Mouse (Mus musculus): ENCODE measurements around the gene Btnl6. TPM values are rescaled to one million over a fixed set of nuclear protein-coding genes. Genes with fewer than 3 reads are reported as not detected.
"Not testable (repeated sequence)": the region's sequence is repeated elsewhere in the genome, so short reads cannot be mapped to it uniquely, and the experiment has no call there.

Btnl6 gene
- polyA plus RNA-seq, 1 experiment from 2014 or later: not detected

GRCm38 (mm10) chr17:34549156-34549555 lies 32.0 kb upstream of the Btnl6 start:
- Histone ChIP-seq H3K4me1 (no peaks in the 10 kb centered on the region), H3K4me2 (replicated peaks) (no peak overlapping the region), H3K36me3 (no peaks in the 10 kb centered on the region), H3K4me3 (no peak overlapping the region), H3K27me3 (no peaks in the 10 kb centered on the region), H3K9ac (no peak overlapping the region), H3K9me3 (replicated peaks) (no peaks in the 10 kb centered on the region), H3K27ac (no peak overlapping the region)
- ATAC-seq (ENCODE audit: low FRiP score): no peak
- 93% methylated on average over 3 of the region's 3 CpGs for WGBS

- H3K4me3 ChIP-seq: no peak overlapping the region
- WGBS: 96% methylated on average over 4 of the region's 4 CpGs
- H3K27me3 ChIP-seq: no peaks in the 10 kb centered on the region
These were observed 30.4 kb upstream of the Btnl6 start for GRCm38 (mm10) chr17:34547601-34548000.

GRCm38 (mm10) chr17:34546797-34547196 lies 29.6 kb upstream of the Btnl6 start:
- Histone ChIP-seq H3K4me3 (no peak overlapping the region), H3K27ac (no peak overlapping the region), H3K27me3 (no peaks in the 10 kb centered on the region), H3K9me3 (replicated peaks) (no peaks in the 10 kb centered on the region), H3K4me2 (replicated peaks) (no peak overlapping the region), H3K9ac (no peak overlapping the region), H3K4me1 (no peaks in the 10 kb centered on the region), H3K36me3 (no peaks in the 10 kb centered on the region)
- no peak for ATAC-seq (ENCODE audit: low FRiP score)
- 84% methylated on average over 1 of the region's 1 CpGs for WGBS

More at GRCm38 (mm10) chr17:34547601-34548000, 30.4 kb upstream of the Btnl6 start:
- H3K9ac ChIP-seq: no peak overlapping the region
- no peak overlapping the region for H3K27ac ChIP-seq
- H3K4me2 ChIP-seq (replicated peaks): no peak overlapping the region
- no peak for ATAC-seq (ENCODE audit: low FRiP score)
- no peaks in the 10 kb centered on the region for H3K4me1 ChIP-seq
- no peaks in the 10 kb centered on the region for H3K36me3 ChIP-seq
- no peaks in the 10 kb centered on the region for H3K9me3 ChIP-seq (replicated peaks)

- not testable (repeated sequence) for H3K4me2 ChIP-seq (replicated peaks); H3K36me3 ChIP-seq; H3K9me3 ChIP-seq (replicated peaks); ATAC-seq (ENCODE audit: low FRiP score); H3K27me3 ChIP-seq; H3K27ac ChIP-seq; H3K4me1 ChIP-seq; H3K9ac ChIP-seq; H3K4me3 ChIP-seq
- 92% methylated on average over 13 of the region's 13 CpGs for WGBS
These were observed 26.4 kb upstream of the Btnl6 start for GRCm38 (mm10) chr17:34543567-34543966.

GRCm38 (mm10) chr17:34532671-34533070 lies 15.5 kb upstream of the Btnl6 start:
- Histone ChIP-seq H3K27me3 (no peaks in the 10 kb centered on the region), H3K4me3 (no peak overlapping the region), H3K4me2 (replicated peaks) (no peak overlapping the region), H3K27ac (no peak overlapping the region), H3K4me1 (no peaks in the 10 kb centered on the region), H3K36me3 (no peaks in the 10 kb centered on the region), H3K9me3 (replicated peaks) (no peaks in the 10 kb centered on the region), H3K9ac (no peak overlapping the region)
- 79% methylated on average over 3 of the region's 3 CpGs for WGBS
- no peak for ATAC-seq (ENCODE audit: low FRiP score)

- Histone ChIP-seq H3K4me3 (no peak overlapping the region), H3K9me3 (replicated peaks) (no peaks in the 10 kb centered on the region), H3K36me3 (no peaks in the 10 kb centered on the region), H3K27me3 (no peaks in the 10 kb centered on the region; the same call in 1 of the 2 replicates), H3K27ac (no peak overlapping the region), H3K4me1 (no peaks in the 10 kb centered on the region), H3K9ac (no peak overlapping the region), H3K4me2 (replicated peaks) (no peak overlapping the region)
- WGBS: 76% methylated on average over 1 of the region's 1 CpGs
- ATAC-seq (ENCODE audit: low FRiP score): no peak
These were observed 1.8 kb upstream of the Btnl6 start for GRCm38 (mm10) chr17:34519001-34519400.

- H3K27ac ChIP-seq; H3K4me3 ChIP-seq; H3K27me3 ChIP-seq; H3K36me3 ChIP-seq; H3K9me3 ChIP-seq (replicated peaks); H3K9ac ChIP-seq; H3K4me2 ChIP-seq (replicated peaks); H3K4me1 ChIP-seq; ATAC-seq (ENCODE audit: low FRiP score): not testable (repeated sequence)
- WGBS: 78% methylated on average over 3 of the region's 3 CpGs
These were observed 1.4 kb upstream of the Btnl6 start for GRCm38 (mm10) chr17:34518571-34518970.

- no peaks in the 10 kb centered on the region for H3K4me1 ChIP-seq
- no peak overlapping the region for H3K27ac ChIP-seq
- no peak for ATAC-seq (ENCODE audit: low FRiP score)
- WGBS: 96% methylated on average over 4 of the region's 4 CpGs
- no peaks in the 10 kb centered on the region; the same call in 1 of the 2 replicates for H3K27me3 ChIP-seq
- no peaks in the 10 kb centered on the region for H3K36me3 ChIP-seq
- no peaks in the 10 kb centered on the region for H3K9me3 ChIP-seq (replicated peaks)
- no peak overlapping the region for H3K4me3 ChIP-seq
- H3K4me2 ChIP-seq (replicated peaks): no peak overlapping the region
- H3K9ac ChIP-seq: no peak overlapping the region
These were observed 643 bp upstream of the Btnl6 start for GRCm38 (mm10) chr17:34517795-34518194.

GRCm38 (mm10) chr17:34516514-34516913 lies 638 bp downstream of the Btnl6 start:
- ATAC-seq (ENCODE audit: low FRiP score): no peak

GRCm38 (mm10) chr17:34511723-34512122 lies 5.4 kb downstream of the Btnl6 start:
- not testable (repeated sequence) for H3K4me3 ChIP-seq; H3K9me3 ChIP-seq (replicated peaks); H3K4me1 ChIP-seq; H3K27me3 ChIP-seq; H3K4me2 ChIP-seq (replicated peaks); H3K27ac ChIP-seq; H3K36me3 ChIP-seq; H3K9ac ChIP-seq; ATAC-seq (ENCODE audit: low FRiP score)
- 67% methylated on average over 1 of the region's 1 CpGs for WGBS

More at GRCm38 (mm10) chr17:34516514-34516913, 638 bp downstream of the Btnl6 start:
- WGBS: 79% methylated on average over 2 of the region's 2 CpGs
- Histone ChIP-seq H3K9ac (no peak overlapping the region), H3K9me3 (replicated peaks) (no peaks in the 10 kb centered on the region), H3K4me2 (replicated peaks) (no peak overlapping the region), H3K4me1 (no peaks in the 10 kb centered on the region), H3K36me3 (no peaks in the 10 kb centered on the region), H3K27me3 (no peaks in the 10 kb centered on the region; the same call in 1 of the 2 replicates), H3K27ac (no peak overlapping the region), H3K4me3 (no peak overlapping the region)

- Histone ChIP-seq H3K4me3 (no peak overlapping the region), H3K4me2 (replicated peaks) (no peak overlapping the region), H3K9ac (no peak overlapping the region), H3K27ac (no peak overlapping the region), H3K27me3 (no peaks in the 10 kb centered on the region), H3K9me3 (replicated peaks) (no peaks in the 10 kb centered on the region), H3K4me1 (no peaks in the 10 kb centered on the region), H3K36me3 (no peaks in the 10 kb centered on the region)
- ATAC-seq (ENCODE audit: low FRiP score): no peak
These were observed 9.6 kb downstream of the Btnl6 start for GRCm38 (mm10) chr17:34507591-34507990.

- ATAC-seq (ENCODE audit: low FRiP score); H3K9ac ChIP-seq; H3K4me3 ChIP-seq: not testable (repeated sequence)
These were observed 19.4 kb downstream of the Btnl6 start for GRCm38 (mm10) chr17:34497726-34498125.

GRCm38 (mm10) chr17:34497319-34497718 lies 19.8 kb downstream of the Btnl6 start:
- not testable (repeated sequence) for H3K4me2 ChIP-seq (replicated peaks); H3K36me3 ChIP-seq; H3K4me3 ChIP-seq; H3K4me1 ChIP-seq; H3K27ac ChIP-seq; H3K27me3 ChIP-seq; H3K9ac ChIP-seq; ATAC-seq (ENCODE audit: low FRiP score); H3K9me3 ChIP-seq (replicated peaks)
- 84% methylated on average over 3 of the region's 3 CpGs for WGBS

More at GRCm38 (mm10) chr17:34497726-34498125, 19.4 kb downstream of the Btnl6 start:
- H3K4me1 ChIP-seq; H3K9me3 ChIP-seq (replicated peaks); H3K27me3 ChIP-seq; H3K27ac ChIP-seq; H3K36me3 ChIP-seq; H3K4me2 ChIP-seq (replicated peaks): not testable (repeated sequence)
- 76% methylated on average over 3 of the region's 4 CpGs for WGBS

Data from hindbrain, embryonic 12.5 days (tissue).